In genomic region chr11:90894236-90894635, GRCm38 (mm10) we compare ENCODE assay signal across 18 mouse cellular contexts.
"Had no signal": no experiment of that assay in that cellular context is flagged by ENCODE, and none has a peak within 500 bp of the region (broad histone marks: within the 10 kb centered on the region; RNA-seq: fewer than 3 reads in every experiment).

No protein-coding gene starts in this region.

- ATAC-seq: midbrain, embryonic 16.5 days had no signal

- H3K4me1 ChIP-seq: midbrain, embryonic 10.5 days; midbrain, embryonic 12.5 days; neural tube, embryonic 13.5 days; neural tube, embryonic 15.5 days had no signal

- DNase-seq: lung, adult 18-20 months; lung, embryonic 14.5 days; lung, postnatal 10 days; lung, postnatal 4 days; midbrain, embryonic 14.5 days; right cerebral cortex, adult 18-20 months; right cerebral cortex, postnatal 25 days; right cerebral cortex, postnatal 4 days; spleen, adult 18-20 months; thymus, adult 18-20 months; thymus, postnatal 14 days; thymus, postnatal 36 days had no signal

- H3K4me2 ChIP-seq: lung, embryonic 14.5 days; midbrain, embryonic 12.5 days; neural tube, embryonic 13.5 days; neural tube, embryonic 15.5 days had no signal

- H3K9ac ChIP-seq: lung, embryonic 14.5 days; midbrain, embryonic 12.5 days; neural tube, embryonic 13.5 days; neural tube, embryonic 15.5 days had no signal

- H3K9me3 ChIP-seq: midbrain, embryonic 10.5 days; midbrain, embryonic 12.5 days; neural tube, embryonic 13.5 days; neural tube, embryonic 15.5 days had no signal

- H3K4me3 ChIP-seq: midbrain, embryonic 10.5 days; midbrain, embryonic 12.5 days; myocyte; neural tube, embryonic 13.5 days; neural tube, embryonic 15.5 days had no signal

- H3K27me3 ChIP-seq: midbrain, embryonic 12.5 days; neural tube, embryonic 13.5 days; neural tube, embryonic 15.5 days had no signal

- H3K27ac ChIP-seq: midbrain, embryonic 10.5 days; midbrain, embryonic 12.5 days; neural tube, embryonic 13.5 days; neural tube, embryonic 15.5 days had no signal

- H3K36me3 ChIP-seq: midbrain, embryonic 10.5 days; midbrain, embryonic 12.5 days; neural tube, embryonic 13.5 days; neural tube, embryonic 15.5 days had no signal
